Mouse (Mus musculus) ES-CJ7 (cell line): ENCODE data around the gene Klhl22.

Source experiments
- DNase-seq: peaks from one replicate; pipeline ENCODE4 v3.0.0; 2011; ENCODE audit warnings: low read depth, low spot score

Gene Klhl22

DNA sequence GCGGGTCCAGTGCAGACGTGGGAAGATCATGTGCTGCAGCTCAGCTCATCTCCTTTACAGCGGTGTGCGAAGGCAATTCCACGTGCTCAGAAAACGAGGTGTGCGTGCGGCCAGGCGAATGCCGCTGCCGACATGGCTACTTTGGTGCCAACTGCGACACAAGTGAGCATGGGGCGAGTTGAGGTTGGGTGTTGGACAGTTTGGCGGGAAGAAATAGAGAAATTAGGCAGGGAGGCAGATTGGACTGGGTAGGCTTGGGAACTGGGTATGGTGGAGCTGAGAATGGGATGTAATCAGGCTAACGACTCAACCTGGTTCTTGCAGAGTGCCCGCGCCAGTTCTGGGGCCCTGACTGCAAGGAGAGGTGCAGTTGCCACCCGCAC, 43.0 kb downstream of the Klhl22 start:
- DNase-seq = no peak

DNA sequence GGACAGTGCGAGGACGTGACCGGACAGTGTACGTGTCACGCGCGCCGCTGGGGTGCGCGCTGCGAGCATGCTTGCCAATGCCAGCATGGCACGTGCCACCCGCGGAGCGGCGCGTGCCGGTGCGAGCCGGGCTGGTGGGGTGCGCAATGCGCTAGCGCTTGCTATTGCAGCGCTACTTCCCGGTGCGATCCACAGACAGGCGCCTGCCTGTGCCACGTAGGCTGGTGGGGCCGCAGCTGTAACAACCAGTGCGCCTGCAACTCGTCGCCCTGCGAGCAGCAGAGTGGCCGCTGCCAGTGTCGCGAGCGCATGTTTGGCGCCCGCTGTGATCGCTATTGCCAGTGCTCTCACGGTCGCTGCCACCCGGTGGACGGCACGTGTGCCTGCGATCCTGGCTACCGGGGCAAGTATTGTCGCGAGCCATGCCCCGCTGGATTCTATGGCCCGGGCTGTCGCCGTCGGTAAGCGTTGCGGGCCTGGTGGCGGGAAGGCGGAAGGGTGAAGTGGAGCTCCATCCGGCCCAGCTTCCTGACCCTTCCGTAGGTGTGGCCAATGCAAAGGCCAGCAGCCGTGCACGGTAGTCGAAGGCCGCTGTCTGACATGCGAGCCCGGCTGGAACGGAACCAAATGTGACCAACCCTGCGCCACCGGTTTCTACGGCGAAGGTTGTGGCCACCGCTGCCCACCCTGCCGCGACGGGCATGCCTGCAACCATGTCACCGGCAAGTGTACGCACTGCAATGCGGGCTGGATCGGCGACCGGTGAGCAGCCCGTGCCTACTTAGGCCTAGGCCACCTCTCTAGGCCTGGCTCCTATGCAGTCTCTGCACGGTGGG, 43.6 kb downstream of the Klhl22 start:
- DNase-seq = peak; percentile 25

DNA sequence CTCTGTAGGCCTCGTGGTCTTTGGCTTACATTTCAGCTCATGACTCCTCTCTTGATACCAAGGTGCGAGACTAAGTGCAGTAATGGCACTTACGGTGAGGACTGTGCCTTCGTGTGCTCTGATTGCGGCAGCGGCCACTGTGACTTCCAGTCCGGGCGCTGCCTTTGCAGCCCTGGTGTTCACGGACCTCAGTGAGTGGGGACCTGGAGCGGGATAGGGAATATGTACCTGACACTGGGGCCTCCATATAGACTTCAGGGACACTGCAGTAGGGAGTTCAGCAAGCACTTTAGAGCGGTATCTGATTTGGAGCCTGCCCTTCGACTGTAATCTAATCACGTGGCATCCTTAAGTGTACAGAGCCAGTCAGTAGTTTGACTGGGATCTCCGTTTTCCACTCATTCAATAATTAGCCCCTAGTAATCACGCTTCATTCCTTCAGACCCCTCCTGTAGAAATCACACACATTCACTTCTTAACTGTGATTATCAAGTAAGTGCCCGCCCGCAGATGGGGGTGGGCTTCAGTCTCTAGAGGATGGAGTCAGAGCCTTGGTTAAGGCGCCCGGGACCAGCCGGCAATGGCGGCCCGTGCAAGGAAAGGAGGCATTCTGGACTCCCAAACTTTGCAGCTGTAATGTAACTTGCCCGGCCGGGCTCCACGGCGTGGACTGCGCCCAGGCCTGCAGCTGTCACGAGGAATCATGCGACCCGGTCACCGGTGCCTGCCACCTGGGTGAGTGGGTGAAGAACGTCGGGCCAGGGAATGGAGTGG, 44.4 kb downstream of the Klhl22 start:
- DNase-seq = no peak

DNA sequence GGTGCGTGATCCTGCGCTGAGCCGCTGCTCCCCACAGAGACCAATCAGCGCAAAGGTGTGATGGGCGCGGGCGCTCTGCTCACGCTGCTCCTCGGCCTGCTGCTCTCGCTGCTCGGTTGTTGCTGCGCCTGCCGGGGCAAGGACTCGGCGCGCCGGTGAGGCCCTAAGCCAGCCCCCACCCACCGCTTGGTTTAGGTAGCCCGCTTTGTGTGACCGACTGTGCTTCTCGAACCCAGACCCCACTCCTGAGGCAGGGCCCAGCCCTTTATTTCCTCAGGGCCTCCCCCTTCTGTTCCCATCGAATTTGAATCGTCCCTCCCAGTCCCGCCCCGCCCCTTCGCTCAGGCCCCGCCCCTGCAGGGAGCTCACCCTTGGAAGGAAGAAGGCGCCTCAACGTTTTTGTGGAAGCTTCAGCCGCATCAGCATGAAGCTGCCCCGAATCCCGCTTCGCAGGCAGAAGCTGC, 45.1 kb downstream of the Klhl22 start:
- peak; percentile 75 for DNase-seq

DNA sequence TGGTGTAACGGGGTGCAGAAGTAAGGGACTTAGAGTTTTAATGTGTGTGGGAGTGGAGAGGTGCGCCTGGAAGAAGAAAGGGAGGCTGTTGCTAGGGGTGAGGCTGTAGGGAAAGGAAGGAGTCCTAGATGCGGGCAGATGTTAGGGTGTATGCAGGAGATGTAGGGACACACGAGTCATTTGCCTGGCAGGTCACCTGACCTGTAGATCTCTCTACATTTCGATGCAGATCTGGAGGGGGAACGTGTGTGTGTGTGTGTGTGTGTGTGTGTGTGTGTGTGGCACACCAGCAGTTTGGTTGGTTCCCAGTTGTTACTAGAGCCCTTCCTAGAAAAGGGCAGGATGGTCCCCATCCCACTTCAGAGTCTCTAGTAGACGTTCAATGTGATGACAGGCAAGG, 45.6 kb downstream of the Klhl22 start:
- DNase-seq = no peak

DNA sequence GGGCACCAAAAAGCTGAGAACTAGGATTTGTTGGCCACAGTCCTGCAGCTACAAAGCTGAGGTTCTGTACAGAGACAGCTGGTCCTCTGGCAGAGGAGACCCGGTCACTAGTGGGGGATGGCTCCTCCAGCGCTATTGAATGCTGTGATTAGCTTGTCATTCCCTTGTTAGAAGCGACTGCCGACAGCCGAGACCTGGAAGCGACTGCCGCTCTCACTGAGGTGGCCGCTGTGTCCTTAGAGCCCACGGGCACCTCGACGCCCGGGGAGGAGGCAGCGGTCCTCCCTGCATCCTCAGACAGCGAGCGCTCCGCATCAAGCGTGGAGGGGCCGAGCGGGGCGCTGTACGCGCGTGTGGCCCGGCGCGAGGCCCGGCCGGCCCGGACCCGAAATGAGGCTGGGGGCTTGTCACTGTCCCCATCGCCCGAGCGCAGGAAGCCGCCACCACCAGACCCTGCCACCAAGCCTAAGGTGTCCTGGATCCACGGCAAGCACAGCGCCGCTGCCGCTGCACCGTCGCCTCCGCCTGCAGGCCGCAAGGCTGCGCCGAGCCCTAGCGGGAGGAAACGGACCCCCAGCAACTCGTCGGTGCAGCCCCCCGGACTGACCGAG, 47.3 kb downstream of the Klhl22 start:
- no peak for DNase-seq

DNA sequence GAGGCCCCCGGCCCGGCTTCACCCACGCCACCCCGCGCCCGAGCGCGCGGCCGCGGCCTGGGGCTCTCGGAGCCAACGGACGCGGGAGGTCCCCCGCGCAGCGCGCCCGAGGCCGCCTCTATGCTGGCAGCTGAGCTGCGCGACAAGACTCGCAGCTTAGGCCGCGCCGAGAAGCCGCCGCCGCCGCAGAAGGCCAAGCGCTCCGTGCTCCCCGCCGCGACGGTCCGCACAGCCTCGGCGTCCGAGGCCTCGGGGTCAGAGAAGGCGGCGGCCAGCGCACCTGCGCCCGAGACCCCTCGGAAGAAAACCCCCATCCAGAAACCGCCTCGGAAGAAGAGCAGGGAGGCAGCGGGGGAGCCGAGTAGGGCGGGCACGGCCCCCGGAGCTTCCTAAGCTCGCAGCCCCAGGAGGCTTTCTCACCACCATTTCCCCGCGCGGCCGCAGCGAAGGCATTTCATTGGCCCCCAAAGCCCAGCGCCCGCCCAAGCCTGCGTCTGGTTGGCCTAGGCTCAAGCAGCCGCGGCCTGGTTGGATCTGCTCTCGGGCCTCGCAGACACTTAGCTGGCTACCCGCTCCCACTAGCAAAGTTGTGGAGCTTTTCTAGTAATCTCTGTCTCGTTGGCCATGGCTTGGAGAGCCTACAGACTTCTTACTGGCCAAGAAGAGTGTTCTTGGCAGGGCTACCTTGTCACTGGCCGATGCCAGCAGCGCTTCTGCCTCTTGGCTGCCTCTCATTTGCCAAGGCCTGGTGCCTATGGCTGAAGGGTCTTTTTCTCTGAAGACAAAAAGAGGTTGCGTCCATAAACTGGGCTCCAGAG, 48.0 kb downstream of the Klhl22 start:
- peak; percentile 87 for DNase-seq

DNA sequence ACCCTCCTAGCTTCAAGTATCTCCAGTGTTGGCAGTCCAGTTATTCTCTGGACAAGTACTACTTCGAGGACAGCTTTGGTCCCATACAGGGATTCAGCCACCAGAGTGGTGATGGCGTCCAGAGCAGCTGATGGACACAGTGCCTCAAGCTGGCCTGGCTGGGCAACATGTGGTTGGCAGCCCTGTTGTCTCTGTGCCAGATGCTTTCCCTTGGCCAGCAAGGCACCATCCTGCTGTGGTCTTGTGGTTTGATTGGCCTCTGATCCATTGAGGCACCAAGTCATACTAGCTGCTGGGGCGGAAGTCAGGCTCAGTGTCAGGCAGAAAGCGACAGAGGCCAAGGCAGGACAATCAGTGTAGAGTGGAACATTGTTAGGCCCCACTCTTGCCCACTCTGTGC, 49.7 kb downstream of the Klhl22 start:
- no peak for DNase-seq

DNA sequence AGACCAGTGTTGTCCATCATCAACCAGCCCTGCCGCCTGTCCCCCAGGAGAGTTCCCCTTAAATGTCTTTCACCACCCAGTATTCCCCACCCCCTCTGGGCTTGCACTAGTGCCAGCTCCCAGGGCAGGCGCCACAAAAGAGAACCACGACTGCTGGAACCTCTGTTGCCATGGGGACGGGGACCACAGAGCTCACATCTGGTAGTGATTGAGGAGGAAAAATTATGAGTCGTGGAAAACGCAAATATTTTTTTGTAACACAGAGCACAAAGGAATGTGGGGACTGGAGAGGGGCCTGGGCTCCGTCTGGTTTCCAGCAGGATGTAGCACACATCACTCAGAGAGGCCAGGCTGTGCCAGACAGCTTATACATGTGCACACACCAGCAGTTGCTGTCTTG, 50.3 kb downstream of the Klhl22 start:
- DNase-seq = no peak

DNA sequence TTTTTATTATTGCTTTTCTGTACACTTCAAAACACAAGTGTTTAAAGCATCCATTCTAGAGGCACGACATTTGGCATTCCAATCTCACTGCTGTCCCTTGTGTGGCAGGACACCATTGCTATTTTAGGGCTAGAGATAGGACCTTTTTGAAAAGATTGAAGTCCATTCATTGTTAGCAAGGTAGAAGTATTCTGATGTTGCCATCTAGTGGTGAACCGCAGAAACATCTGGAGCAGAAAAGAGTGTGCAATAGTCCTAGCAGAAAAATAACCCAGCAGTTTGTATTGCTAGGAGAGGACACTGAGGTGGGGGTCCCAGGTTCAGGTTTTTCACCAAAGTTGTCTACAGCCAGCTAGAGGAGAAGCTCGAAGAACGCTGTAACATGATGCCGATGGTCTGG, 52.7 kb downstream of the Klhl22 start:
- no peak for DNase-seq

DNA sequence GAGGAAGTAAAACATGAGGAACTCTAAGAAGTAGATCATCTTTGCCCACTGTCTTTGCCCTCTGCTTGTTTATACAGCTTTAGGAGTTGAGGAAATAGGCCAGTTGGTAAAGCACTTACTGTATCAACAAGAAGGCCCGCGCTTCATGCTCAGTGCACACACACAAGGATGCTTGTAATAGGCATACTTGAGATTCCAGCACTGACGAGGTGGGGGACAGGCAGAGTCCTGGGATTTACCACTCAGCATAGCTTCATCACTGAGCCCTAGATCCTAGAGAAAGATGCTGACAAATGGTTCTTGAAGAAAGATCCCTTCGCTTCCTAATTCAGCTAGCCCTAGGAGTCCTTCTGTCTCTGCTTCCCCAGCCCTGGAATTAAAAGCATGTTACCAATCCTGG, 53.8 kb downstream of the Klhl22 start:
- DNase-seq = no peak

DNA sequence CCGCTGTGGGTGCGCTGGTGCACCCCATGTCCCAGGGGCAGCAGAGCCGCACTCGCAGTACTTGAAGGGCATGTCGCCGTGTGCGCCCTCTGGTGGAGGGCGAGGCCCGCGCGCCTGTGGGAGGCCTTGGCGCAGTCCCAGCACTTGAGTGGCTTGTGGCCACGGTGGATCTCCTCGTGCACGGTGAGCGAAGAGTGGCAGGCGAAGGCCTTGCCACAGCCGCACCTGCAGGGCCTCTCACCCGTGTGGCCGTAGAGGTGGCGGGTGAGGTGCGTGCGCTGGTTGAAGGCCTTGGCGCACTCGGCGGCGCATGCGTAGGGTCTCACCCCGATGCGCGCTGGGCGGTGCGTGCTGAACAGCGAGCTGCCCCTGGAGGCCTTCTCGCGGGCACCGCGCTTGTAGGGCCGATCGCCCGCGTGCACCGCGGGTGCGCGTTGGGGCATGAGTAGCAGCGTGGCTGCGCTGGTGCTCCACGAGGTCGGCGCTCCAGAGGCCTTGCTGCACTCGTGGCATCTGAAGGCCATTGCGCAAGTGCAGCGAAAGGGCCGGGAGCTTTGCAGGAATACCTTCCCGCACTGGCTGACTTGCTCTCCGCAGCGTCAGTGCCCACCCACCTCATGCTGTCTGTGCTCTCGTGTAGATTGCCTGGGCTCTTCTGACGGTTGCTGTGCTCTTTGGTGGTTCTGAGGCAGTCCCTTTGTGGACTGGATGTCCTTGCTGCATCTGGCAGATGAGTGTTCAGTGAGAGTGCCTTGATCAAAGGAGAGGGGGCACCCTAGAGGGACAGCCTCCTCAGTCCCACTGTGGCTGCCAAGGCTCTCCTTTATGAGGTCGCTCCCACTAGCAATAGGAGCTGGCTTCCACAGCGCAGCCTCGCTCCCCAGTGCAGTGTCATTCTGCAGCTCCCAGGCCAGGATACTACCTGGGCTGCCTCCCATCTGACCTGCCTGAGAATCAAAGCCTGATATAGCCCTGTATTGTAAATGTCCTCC, 56.3 kb downstream of the Klhl22 start:
- peak; percentile 84 for DNase-seq

DNA sequence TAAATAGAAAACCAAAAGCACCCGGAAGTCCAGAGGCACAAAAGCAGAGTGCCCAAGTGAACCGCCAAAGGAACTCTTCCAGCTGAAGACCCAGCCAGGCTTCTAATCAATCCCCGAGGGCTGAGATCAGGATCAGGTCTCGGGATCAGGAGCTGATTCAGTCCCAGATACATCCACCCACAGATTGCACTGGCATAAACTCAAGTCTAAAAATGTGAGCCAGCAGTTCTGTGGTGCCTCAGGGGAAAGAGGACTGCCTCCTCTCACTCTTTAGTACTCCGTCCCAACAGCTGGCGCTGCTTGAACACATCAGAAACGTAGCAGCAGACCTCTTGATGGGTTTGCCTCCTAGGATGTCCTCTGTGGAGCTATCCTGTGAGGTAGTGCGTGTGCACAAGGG, 57.1 kb downstream of the Klhl22 start:
- DNase-seq = no peak

DNA sequence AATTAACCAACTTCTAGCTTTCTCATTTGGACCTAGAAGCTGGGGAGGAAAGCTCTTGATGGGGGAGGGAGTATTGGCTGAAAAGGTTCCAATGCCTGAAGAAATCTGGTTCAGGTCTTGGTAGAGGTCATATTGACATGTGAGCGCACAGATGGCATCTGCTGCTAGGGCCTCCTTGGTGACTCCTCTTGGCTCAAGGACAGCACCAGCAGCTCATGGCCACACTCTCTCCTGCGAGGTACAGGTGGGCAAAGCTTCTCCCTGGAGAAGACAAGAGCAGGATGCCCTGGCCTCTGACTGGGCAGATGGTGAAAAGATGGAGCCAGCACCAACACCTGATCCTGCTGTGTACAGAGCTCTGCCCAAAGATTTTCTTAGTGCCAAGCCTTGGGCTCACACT, 67.1 kb downstream of the Klhl22 start:
- no peak for DNase-seq

DNA sequence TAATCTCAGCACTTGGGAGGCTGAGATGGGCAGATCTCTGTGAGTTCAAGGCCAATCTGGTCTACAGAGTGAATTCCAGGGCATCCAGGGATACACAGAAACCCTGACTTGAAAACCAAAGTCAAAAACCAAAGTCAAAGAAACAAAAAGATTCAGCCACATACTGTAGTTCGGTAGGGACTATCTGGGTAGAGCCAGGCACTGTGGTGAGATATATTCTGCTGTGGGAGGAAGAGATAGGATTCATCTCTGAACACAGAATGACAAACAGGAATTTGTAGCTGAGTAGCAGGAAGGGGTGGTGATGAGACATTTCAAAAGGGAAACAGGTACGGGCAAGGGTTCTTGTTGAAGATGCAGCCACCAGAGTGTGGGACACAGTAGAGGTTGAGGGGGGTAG, 68.8 kb downstream of the Klhl22 start:
- no peak for DNase-seq

DNA sequence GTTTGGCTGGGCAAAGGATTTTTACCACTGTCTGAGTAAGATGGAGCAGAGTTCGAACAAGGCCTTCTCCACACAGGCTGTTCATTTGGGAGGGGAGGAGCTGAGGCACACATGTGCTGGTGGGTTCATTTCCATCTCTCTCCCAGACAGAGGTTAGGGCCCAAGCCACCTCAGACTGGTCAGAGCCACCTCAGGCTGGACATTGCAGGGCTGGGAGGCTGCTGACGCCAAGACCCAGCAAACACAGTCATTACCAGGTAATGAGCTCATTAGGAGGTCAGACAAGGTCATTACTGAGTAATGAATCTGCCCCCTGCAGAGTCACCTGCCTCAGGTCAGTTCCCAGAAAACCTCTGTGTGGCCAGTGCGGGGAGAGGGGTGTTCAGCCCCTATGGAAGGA, 69.4 kb downstream of the Klhl22 start:
- DNase-seq = peak; percentile 33

DNA sequence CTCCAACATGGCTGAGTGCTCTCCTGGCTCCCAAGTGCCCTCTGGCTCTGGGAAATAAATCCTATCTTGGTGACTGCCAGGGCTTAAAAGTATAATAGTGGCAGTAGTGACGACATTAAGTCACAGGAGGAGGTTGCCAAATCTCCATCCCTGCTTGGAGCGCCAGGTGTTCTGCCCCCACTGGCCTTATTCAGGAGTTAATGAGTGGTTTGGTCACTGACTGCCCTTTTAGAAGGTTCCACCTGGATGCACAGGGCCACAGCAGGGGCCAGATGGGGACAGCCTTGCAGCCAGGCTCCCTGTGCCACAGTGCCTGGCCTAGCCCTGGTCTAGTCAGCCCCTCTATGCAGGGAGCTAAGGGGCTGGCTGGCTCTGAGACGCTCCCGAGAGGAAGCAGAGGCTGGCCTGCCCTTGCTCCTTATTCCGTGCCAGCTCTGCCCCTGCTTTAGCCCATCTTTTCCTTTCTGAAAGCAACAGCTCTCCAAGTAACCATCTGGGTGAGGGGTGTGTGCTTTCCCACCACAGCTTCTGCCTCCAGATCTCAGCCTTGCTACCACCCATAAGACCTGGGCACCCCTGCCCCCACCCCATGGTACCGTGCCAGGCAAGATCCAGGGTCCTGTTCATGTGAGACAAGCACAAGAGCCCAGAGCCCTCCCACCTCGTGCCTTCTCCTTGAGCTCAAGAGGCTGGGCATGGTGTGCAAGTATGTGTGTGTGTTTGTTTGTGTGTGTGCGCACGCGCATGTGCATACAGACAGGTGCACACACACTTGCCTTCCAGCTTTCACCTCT, 71.2 kb downstream of the Klhl22 start:
- DNase-seq = no peak

DNA sequence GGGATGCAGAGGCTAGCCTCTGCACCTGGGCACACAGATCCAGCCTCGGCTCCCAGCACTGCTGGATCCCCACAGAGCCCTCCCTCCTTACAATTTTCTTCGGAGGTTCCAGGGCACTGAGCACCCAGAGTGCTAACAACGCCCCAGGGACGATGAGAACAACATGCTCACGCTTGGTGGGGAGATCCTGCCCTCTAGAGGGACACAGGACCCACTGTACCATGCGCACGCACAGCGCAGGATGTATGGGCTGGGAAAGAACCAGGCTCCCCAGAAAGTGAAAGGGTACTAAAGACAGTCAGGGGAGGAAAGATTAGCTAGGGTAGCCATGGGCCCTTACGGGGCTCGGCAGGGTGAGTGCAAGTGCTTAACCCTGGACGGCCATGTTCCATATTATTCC, 72.4 kb downstream of the Klhl22 start:
- DNase-seq = peak; percentile 46

DNA sequence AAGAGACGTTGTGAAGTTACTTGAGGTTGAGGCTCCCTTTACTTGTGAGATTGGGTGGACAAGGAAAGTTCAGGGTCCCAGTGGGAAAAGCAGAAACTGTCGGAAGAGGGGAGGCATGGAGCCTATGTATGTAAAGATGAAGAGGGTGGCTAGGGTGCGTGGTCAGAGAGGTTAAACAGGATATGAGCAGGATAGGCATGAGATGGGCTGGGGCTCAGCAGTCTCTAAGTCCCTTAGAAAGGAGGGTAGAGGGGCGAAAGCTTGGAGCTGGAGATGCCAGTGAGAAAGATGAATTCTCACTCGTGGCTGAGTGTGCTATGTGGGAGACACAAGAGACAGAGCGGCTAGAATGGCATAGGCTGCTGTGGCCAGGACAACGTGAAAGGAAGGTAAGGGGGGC, 73.4 kb downstream of the Klhl22 start, which contains the start of gene B830017H08Rik:
Gene B830017H08Rik (plus strand): TSS at position 301 of the 400 bp plus-strand sequence.
- no peak for DNase-seq

DNA sequence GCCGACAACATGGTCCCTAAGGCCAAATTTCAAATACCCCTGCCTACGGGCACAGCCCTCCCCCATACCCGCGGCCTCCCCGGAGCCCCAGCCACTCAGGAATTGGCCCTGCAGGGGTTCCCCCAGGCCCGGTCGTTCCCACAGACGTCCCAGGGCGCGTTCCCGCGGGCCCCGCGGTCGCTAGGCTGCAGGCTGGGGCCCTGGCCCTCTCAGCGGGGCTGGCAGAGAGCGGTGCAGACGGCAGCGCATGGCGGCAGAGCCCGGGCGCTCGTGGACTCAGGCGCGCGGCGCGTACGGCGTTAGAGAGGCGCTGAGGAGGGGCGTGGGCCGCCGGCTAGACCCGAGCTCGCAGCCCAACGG, 73.9 kb downstream of the Klhl22 start:
- peak; percentile 20 for DNase-seq
